Mouse (Mus musculus) layer of hippocampus, postnatal 10 days (tissue): ENCODE data around the gene Acsf2. TPM values are rescaled to one million over a fixed set of nuclear protein-coding genes. Genes with fewer than 3 reads are reported as not detected.
A peak's percentile ranks its signal among the peaks of the same experiment; 100 is the strongest.

Experiments
- DNase-seq, 2 experiments: peaks; one replicate each; pipeline ENCODE4 v3.0.0; 2021; ENCODE audit warnings: low spot score in 2 of 2
- total RNA-seq, 2 experiments: library from RNA; stranded (reverse); gene quantifications; 2 replicates each; pipeline ENCODE4 v1.2.3; 2021

Acsf2 gene
- total RNA-seq, 2 experiments from 2014 or later = 21.2 to 21.6 TPM

- no peak for DNase-seq
Observed at GRCm38 (mm10) chr11:94600447-94600846, 1.2 kb downstream of the Acsf2 start.

- DNase-seq = no peak
Observed at GRCm38 (mm10) chr11:94598437-94599120, 3.1 kb downstream of the Acsf2 start.

- peak in 1 of 2 experiments; percentile 32 for DNase-seq
Observed at GRCm38 (mm10) chr11:94597319-94597718, 4.4 kb downstream of the Acsf2 start.

GRCm38 (mm10) chr11:94596311-94596852, 5.3 kb downstream of the Acsf2 start:
- DNase-seq = no peak

- DNase-seq = no peak
Observed at GRCm38 (mm10) chr11:94587511-94587910, 14.2 kb downstream of the Acsf2 start.

GRCm38 (mm10) chr11:94585091-94585490, 16.6 kb downstream of the Acsf2 start:
- DNase-seq = no peak

GRCm38 (mm10) chr11:94580111-94580740, 21.4 kb downstream of the Acsf2 start:
- no peak for DNase-seq

GRCm38 (mm10) chr11:94576361-94576760, 25.3 kb downstream of the Acsf2 start:
- no peak for DNase-seq

GRCm38 (mm10) chr11:94575036-94575435, 26.6 kb downstream of the Acsf2 start:
- DNase-seq = no peak

GRCm38 (mm10) chr11:94574560-94574959, 27.1 kb downstream of the Acsf2 start:
- DNase-seq = no peak

GRCm38 (mm10) chr11:94571850-94572249, 29.8 kb downstream of the Acsf2 start:
- no peak for DNase-seq

- no peak for DNase-seq
Observed at GRCm38 (mm10) chr11:94570612-94571011, 31.1 kb downstream of the Acsf2 start.

GRCm38 (mm10) chr11:94567326-94567725, 34.3 kb downstream of the Acsf2 start:
- DNase-seq = no peak

GRCm38 (mm10) chr11:94566534-94566933, 35.1 kb downstream of the Acsf2 start:
- no peak for DNase-seq

- DNase-seq = no peak
Observed at GRCm38 (mm10) chr11:94565151-94565479, 36.6 kb downstream of the Acsf2 start.

GRCm38 (mm10) chr11:94564437-94565150, 37.1 kb downstream of the Acsf2 start, which contains the start of gene Chad:
TSS of gene Chad (plus strand) at chr11:94565047.
- DNase-seq = peak; percentile 51 to 60

- no peak for DNase-seq
Observed at GRCm38 (mm10) chr11:94563821-94564220, 37.9 kb downstream of the Acsf2 start.

GRCm38 (mm10) chr11:94563383-94563782, 38.3 kb downstream of the Acsf2 start:
- DNase-seq = no peak

- DNase-seq = no peak
Observed at GRCm38 (mm10) chr11:94558226-94558625, 43.4 kb downstream of the Acsf2 start.

- DNase-seq = no peak
Observed at GRCm38 (mm10) chr11:94550442-94550744, 51.3 kb downstream of the Acsf2 start.

GRCm38 (mm10) chr11:94549691-94550441, 51.8 kb downstream of the Acsf2 start:
- DNase-seq = peak in 1 of 2 experiments; percentile 41
